Mouse (Mus musculus) CH12.LX (cell line): ENCODE data around the gene Rrnad1. TPM values are rescaled to one million over a fixed set of nuclear protein-coding genes. Genes with fewer than 3 reads are reported as not detected.

Experiments
- DNase-seq: peaks from one replicate; pipeline ENCODE4 v3.0.0-alpha.2; 2013; ENCODE audit errors: extremely low read depth
- H3K27ac ChIP-seq: 2 replicates; pipeline ENCODE4 v1.5.1; 2012; ENCODE audit warnings: low read depth, mild to moderate bottlenecking, control low read depth, moderate library complexity; ENCODE audit not compliant: insufficient read depth
- H3K27me3 ChIP-seq: replicated peaks from 2 replicates; pipeline ENCODE3; 2012; ENCODE audit warnings: inconsistent platforms
- H3K36me3 ChIP-seq, 2 experiments: replicated peaks in 1 of 2; 2 replicates each; pipeline versions ENCODE3 to v1.6.1; 2012; ENCODE audit warnings: inconsistent platforms in 1 of 2, low read length in 1 of 2, mild to moderate bottlenecking in 1 of 2, mixed read lengths in 1 of 2, moderate library complexity in 1 of 2; ENCODE audit not compliant: control insufficient read depth in 1 of 2, insufficient read depth in 1 of 2
- H3K4me1 ChIP-seq, 2 experiments: 2 replicates each; pipeline ENCODE4 v1.6.1; 2012; ENCODE audit warnings: inconsistent platforms in 1 of 2, moderate library complexity in 1 of 2; ENCODE audit not compliant: insufficient read depth in 2 of 2, control insufficient read depth in 1 of 2
- H3K4me2 ChIP-seq: 2 replicates; pipeline ENCODE4 v1.6.1; 2012; ENCODE audit warnings: low read depth, mild to moderate bottlenecking, control low read depth; ENCODE audit not compliant: poor library complexity, insufficient read depth, severe bottlenecking
- H3K4me3 ChIP-seq, 3 experiments: fragments of 150-350 bp in 1 of 3; sonication (generic) in 1 of 3; replicated peaks in 1 of 3; 2 replicates each; pipeline versions ENCODE3 to v1.5.1; 2011 to 2012; ENCODE audit warnings: low read depth in 2 of 3, low read length in 2 of 3, mild to moderate bottlenecking in 2 of 3, moderate library complexity in 2 of 3, control low read depth in 1 of 3, improper control_type of control experiment in 1 of 3, inconsistent platforms in 1 of 3, mixed read lengths in 1 of 3; ENCODE audit not compliant: poor library complexity in 1 of 3
- H3K79me2 ChIP-seq: replicated peaks from 2 replicates; pipeline ENCODE4 v1.6.1; 2012; ENCODE audit warnings: mild to moderate bottlenecking, moderate library complexity; ENCODE audit not compliant: control insufficient read depth, poor library complexity, insufficient read depth, severe bottlenecking; ENCODE audit errors: extremely low read depth
- H3K9ac ChIP-seq: 2 replicates; pipeline ENCODE4 v1.6.1; 2012; ENCODE audit warnings: low read depth, mild to moderate bottlenecking, control low read depth, moderate library complexity; ENCODE audit not compliant: insufficient read depth
- H3K9me3 ChIP-seq: replicated peaks from 2 replicates; pipeline ENCODE3; 2012; ENCODE audit warnings: low read length, inconsistent platforms, mixed read lengths
- BHLHE40 ChIP-seq: IDR thresholded peaks from 2 replicates; pipeline ENCODE4 v1.6.1; 2011; ENCODE audit warnings: mild to moderate bottlenecking, low read depth, low read length, improper control_type of control experiment
- CTCF ChIP-seq, 2 experiments: IDR thresholded peaks in 1 of 2; conservative IDR thresholded peaks in 1 of 2; 2 replicates each; pipeline ENCODE4 v1.5.1; 2011 to 2012; ENCODE audit warnings: low read depth in 2 of 2, low read length in 2 of 2, improper control_type of control experiment in 1 of 2, inconsistent platforms in 1 of 2, mild to moderate bottlenecking in 1 of 2, moderate library complexity in 1 of 2
- E2F4 ChIP-seq: IDR thresholded peaks from 2 replicates; pipeline ENCODE4 v1.6.1; 2011; ENCODE audit warnings: low read depth, low read length, improper control_type of control experiment; ENCODE audit not compliant: insufficient replicate concordance
- EP300 ChIP-seq: IDR thresholded peaks from 2 replicates; pipeline ENCODE4 v1.6.1; 2011; ENCODE audit warnings: low read length, improper control_type of control experiment
- HCFC1 ChIP-seq: IDR thresholded peaks from 2 replicates; pipeline ENCODE4 v1.6.1; 2012; ENCODE audit warnings: low read depth, mild to moderate bottlenecking, inconsistent platforms, low read length, improper control_type of control experiment
- JUN ChIP-seq: IDR thresholded peaks from 2 replicates; pipeline ENCODE4 v1.6.1; 2011; ENCODE audit warnings: low read depth, mild to moderate bottlenecking, low read length, improper control_type of control experiment, moderate library complexity; ENCODE audit not compliant: insufficient read depth
- JUND ChIP-seq: conservative IDR thresholded peaks from 2 replicates; pipeline ENCODE4 v1.6.1; 2011; ENCODE audit warnings: low read depth, low read length, improper control_type of control experiment
- KAT2A ChIP-seq: IDR thresholded peaks from 2 replicates; pipeline ENCODE4 v1.6.1; 2012; ENCODE audit warnings: low read length, improper control_type of control experiment, inconsistent platforms; ENCODE audit not compliant: insufficient replicate concordance
- MAX ChIP-seq: IDR thresholded peaks from 2 replicates; pipeline ENCODE4 v1.6.1; 2011; ENCODE audit warnings: low read length, improper control_type of control experiment
- MAZ ChIP-seq: IDR thresholded peaks from 2 replicates; pipeline ENCODE4 v1.6.1; 2012; ENCODE audit warnings: low read depth, mild to moderate bottlenecking, inconsistent platforms, low read length, improper control_type of control experiment, moderate library complexity
- NELFE ChIP-seq: IDR thresholded peaks from 2 replicates; pipeline ENCODE4 v1.6.1; 2011; ENCODE audit warnings: low read depth, low read length, improper control_type of control experiment
- PAX5 ChIP-seq: IDR thresholded peaks from 2 replicates; pipeline ENCODE4 v1.6.1; 2012; ENCODE audit warnings: low read length, inconsistent platforms, mixed read lengths
- POLR2AphosphoS2 ChIP-seq: IDR thresholded peaks from 2 replicates; pipeline ENCODE4 v1.6.1; 2011; ENCODE audit warnings: low read depth, low read length, improper control_type of control experiment
- RCOR1 ChIP-seq: conservative IDR thresholded peaks from 2 replicates; pipeline ENCODE4 v1.6.1; 2012; ENCODE audit warnings: low read depth, mild to moderate bottlenecking, inconsistent platforms, low read length, improper control_type of control experiment
- SIN3A ChIP-seq: IDR thresholded peaks from 2 replicates; pipeline ENCODE4 v1.6.1; 2012; ENCODE audit warnings: low read length, improper control_type of control experiment, inconsistent platforms
- TBP ChIP-seq: conservative IDR thresholded peaks from 2 replicates; pipeline ENCODE4 v1.6.1; 2011; ENCODE audit warnings: low read depth, low read length, improper control_type of control experiment
- TCF12 ChIP-seq: IDR thresholded peaks from 2 replicates; pipeline ENCODE4 v1.6.1; 2014; ENCODE audit warnings: low read depth, mild to moderate bottlenecking, inconsistent platforms, low read length, improper control_type of control experiment
- UBTF ChIP-seq: IDR thresholded peaks from 2 replicates; pipeline ENCODE4 v1.6.1; 2012; ENCODE audit warnings: low read depth, mild to moderate bottlenecking, inconsistent platforms, low read length, improper control_type of control experiment, moderate library complexity
- USF1 ChIP-seq: IDR thresholded peaks from 2 replicates; pipeline ENCODE4 v1.6.1; 2014; ENCODE audit warnings: low read depth, mild to moderate bottlenecking, inconsistent platforms, low read length, improper control_type of control experiment
- USF2 ChIP-seq: conservative IDR thresholded peaks from 2 replicates; pipeline ENCODE4 v1.6.1; 2011; ENCODE audit warnings: low read depth, low read length, improper control_type of control experiment
- ZC3H11A ChIP-seq: IDR thresholded peaks from 2 replicates; pipeline ENCODE4 v1.6.1; 2012; ENCODE audit warnings: low read depth, mild to moderate bottlenecking, inconsistent platforms, low read length, improper control_type of control experiment
- ZKSCAN1 ChIP-seq: IDR thresholded peaks from 2 replicates; pipeline ENCODE4 v1.6.1; 2012; ENCODE audit warnings: low read depth, inconsistent platforms, low read length, improper control_type of control experiment, borderline replicate concordance
- ZNF384 ChIP-seq: IDR thresholded peaks from 2 replicates; pipeline ENCODE4 v1.6.1; 2012; ENCODE audit warnings: low read depth, low read length, improper control_type of control experiment, inconsistent platforms
- dilution Hi-C: fragments of 300-500 bp; cut with MboI; formaldehyde crosslinking; loops from 2 replicates; pipeline ENCODE4 v1.14.3; 2020; ENCODE audit warnings: low sequenced_read_pairs; ENCODE audit not compliant: extremely low pct_unique_long_range_greater_than_20kb, extremely low pct_ligation_motif_present
- in situ Hi-C: fragments of 300-500 bp; cut with MboI; formaldehyde crosslinking; loops from 3 replicates; pipeline ENCODE4 v1.14.3; 2019; ENCODE audit warnings: low sequenced_read_pairs, low pct_ligation_motif_present, low pct_unique_long_range_greater_than_20kb, mixed read lengths
- polyA plus RNA-seq: library from polyadenylated mRNA; unstranded; fragments of >175 nt; gene quantifications from 2 replicates; pipeline ENCODE4 v1.2.1, GENCODE M21; 2012; ENCODE audit warnings: low read depth; ENCODE audit not compliant: insufficient read length
- total RNA-seq, 2 experiments: library from RNA; depleted of rRNA; stranded (reverse); fragments of 300-350 nt in 1 of 2; fragments of >200 nt in 1 of 2; gene quantifications; 2 replicates each; pipeline ENCODE4 v1.2.3; 2012 to 2014

The Rrnad1 gene
- total and polyA plus RNA-seq, 3 experiments = 8.0 to 12.5 (median 11.4) TPM

DNA sequence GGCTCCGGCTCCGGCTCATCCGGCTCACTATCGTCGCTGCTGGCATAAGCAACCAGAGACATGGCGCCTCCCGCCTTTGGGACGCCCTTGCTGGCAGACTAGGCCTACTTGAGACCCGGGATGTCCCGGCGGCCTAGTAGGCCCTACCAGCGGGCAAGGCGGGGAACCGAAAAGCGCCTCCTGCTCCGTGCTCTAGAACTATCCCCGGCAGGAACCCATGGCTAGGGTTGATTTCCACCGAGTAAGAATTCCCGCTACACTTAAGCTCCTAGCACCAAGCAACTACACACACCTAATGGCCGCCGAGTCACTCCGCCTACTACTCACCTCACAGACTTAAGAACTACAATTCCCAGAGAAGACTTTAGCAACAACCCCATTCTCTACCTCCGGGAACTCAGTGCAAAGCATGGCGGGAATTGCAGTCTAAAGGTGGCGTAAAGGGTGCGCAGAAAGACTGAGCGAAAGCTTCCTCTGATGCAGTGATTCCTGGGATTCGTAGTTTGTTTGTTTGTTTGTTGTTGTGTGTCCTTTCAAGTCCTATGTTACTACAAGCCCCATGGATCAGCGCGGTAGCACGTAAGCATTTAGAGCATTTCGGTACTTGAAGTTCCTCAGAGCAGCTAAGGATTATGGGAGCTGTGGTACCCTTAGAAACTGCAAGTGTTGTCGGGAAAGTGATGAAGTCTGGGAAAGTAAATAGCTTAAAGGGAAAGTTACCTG is 45.1 kb downstream of the Rrnad1 start, which contains the start of gene Prcc (continued):
- TF ChIP-seq JUN = no peak
- TF ChIP-seq POLR2AphosphoS2 = peak; percentile 72; the same call in 1 of the 2 replicates
- no peak for TF ChIP-seq EP300
- TF ChIP-seq NELFE = peak; percentile 14; the same call in 1 of the 2 replicates
- TF ChIP-seq MAZ = peak; percentile 13; the same call in 1 of the 2 replicates
- TF ChIP-seq RCOR1 = no peak
- TF ChIP-seq ZNF384 = no peak
- no peak for TF ChIP-seq USF2
- no peak for TF ChIP-seq BHLHE40
- peak; percentile 100 for TF ChIP-seq UBTF
- TF ChIP-seq, all 38 proteins: peak for 20

DNA sequence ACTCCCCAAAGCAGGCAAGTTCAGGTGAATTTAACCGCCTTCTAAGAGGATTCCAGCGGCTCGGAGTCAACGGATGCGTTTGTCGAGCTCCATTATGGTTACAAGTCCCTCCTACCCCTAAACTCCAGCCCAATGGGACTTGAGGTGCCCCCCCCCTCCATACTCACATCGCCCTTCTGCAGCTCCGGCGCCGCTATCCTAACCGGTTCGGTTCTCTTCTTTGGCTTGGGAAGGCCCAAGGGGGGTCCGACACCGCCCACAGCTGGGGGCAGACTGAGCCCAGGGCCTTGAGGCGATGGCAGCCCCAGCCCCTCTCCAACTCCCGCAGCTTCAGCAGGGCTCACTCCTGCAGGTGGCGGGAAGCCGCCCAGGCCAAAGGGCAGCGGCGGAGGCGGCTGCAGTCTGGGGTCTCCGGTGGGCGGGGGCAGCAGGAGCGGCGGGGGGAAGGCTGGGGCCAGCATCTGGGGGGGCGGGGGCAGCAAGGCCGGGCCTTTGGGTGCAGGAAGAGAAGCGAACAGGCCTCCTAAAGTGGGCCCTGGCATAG is 45.7 kb downstream of the Rrnad1 start:
- DNase-seq = peak; percentile 38
- in situ Hi-C loops = no loop called here
- Histone ChIP-seq H3K9ac (peak overlapping the region; percentile 99), H3K36me3 (peaks cover 13 to 26% of the 10 kb centered on the region in 2 experiments), H3K4me1 (peaks cover 10 to 26% of the 10 kb centered on the region in 2 experiments), H3K4me2 (peak overlapping the region; percentile 94), H3K27me3 (no peaks in the 10 kb centered on the region), H3K79me2 (peaks cover 41% of the 10 kb centered on the region), H3K4me3 (peak overlapping the region; percentile 86 to 95 (median 95)), H3K27ac (peak overlapping the region; percentile 72), H3K9me3 (peaks cover 5% of the 10 kb centered on the region)
- dilution Hi-C loops = no loop called here
- no peak for TF ChIP-seq SIN3A
- no peak for TF ChIP-seq KAT2A
- no peak for TF ChIP-seq NELFE
- TF ChIP-seq MAX = no peak
- no peak for TF ChIP-seq ZKSCAN1
- TF ChIP-seq E2F4 = no peak
- TF ChIP-seq PAX5 = no peak
- no peak for TF ChIP-seq HCFC1
- TF ChIP-seq ZC3H11A = no peak
- no peak for TF ChIP-seq CTCF (conservative IDR thresholded peaks at IDR 0.05 in 1 of 2, IDR thresholded peaks at IDR 0.05 in 1 of 2; ENCODE audit: low read depth in 2 of 2, low read length in 2 of 2)
- TF ChIP-seq JUND = no peak
- TF ChIP-seq USF2 = no peak
- TF ChIP-seq USF1 = no peak
- no peak for TF ChIP-seq TCF12
- TF ChIP-seq MAZ = no peak
- TF ChIP-seq TBP = no peak
- TF ChIP-seq POLR2AphosphoS2 = no peak
